Mouse (Mus musculus) gastrocnemius, adult 18-20 months (tissue): ENCODE measurements around the gene Zfp775. TPM values are rescaled to one million over a fixed set of nuclear protein-coding genes. Genes with fewer than 3 reads are reported as not detected.

Experiments used
- DNase-seq: peaks from one replicate; pipeline ENCODE4 v3.0.0; 2021; ENCODE audit warnings: low spot score
- total RNA-seq, 2 experiments: library from RNA; stranded (reverse); gene quantifications; 2 replicates each; pipeline ENCODE4 v1.2.3; 2021

The Zfp775 gene
- total RNA-seq, 2 experiments from 2014 or later, result 8.8 TPM

- DNase-seq, result no peak
Measured at GRCm38 (mm10) chr6:48627511-48627924, 25.7 kb downstream of the Zfp775 start.

DNA sequence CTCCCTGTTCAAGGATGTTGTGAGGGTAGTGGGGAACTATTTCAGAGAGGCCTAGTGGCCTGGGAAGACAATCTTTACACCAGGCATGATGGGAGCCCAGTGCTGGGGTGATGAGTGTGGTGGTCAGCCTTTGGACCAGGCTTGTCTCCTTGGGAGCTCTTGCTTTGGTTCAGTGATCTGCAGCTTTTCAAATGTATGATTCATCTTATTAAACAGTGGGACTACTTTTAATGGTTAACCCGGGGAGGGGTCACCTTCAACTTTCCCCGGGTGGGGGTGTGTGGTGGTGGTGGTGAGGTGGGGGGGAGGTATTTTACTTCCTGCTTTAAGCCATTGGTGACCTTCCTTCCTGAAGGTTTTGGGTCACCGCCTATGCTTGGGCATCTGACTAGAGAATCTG, 26.5 kb downstream of the Zfp775 start:
- DNase-seq, result no peak

DNA sequence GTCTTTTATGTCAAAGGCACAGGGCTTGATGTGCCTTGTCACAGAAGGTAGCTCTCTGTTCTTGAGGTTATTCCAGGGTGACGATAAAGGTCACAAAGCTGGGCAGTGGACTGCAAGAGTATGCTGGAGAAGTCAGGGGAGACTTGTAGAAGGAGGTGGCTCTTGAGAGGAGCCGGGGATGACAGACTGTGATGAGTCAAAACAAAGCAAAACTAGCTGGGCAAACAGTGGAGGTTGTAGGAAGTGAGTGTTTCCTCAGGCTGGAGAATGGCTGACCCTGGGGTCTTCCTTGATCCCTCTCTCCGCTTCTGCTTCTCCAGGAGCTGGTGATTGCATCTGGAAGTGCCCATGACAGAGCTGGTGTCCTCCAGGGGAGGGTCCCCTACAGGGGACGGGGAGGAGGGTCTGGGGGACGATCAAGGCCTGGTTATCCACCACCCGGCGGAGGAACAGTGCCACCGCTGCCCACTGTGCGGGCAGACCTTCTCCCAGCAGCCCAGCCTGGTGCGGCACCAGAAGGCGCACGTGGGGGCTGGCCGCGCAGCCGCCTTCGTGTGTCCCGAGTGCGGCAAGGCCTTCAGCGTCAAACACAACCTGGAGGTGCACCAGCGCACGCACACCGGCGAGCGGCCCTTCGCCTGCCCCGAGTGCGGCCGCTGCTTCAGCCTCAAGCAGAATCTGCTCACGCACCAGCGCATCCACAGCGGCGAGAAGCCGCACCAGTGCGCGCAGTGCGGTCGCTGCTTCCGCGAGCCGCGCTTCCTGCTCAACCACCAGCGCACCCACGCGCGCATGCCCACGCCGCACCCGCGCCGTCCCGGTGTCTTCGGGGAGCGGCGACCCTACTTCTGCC, 27.2 kb downstream of the Zfp775 start:
- DNase-seq, result no peak

DNA sequence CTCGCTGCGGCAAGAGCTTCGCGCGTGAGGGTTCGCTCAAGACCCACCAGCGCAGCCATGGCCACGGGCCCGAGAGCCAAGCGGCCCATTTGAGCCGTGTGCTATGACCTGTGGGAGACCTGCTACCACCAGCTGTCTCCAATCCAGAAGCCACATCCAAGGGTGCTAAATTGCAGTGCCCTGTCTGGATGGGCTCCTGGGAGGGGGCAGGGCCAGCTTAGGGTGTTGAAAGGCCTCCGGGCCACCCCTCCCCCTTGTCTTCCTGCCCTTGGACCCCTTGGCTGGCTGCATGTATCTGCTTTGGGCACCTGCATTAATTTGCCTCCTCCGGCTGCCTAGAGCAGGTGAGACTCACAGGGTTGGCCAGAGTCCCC, 27.8 kb downstream of the Zfp775 start:
- no peak for DNase-seq

DNA sequence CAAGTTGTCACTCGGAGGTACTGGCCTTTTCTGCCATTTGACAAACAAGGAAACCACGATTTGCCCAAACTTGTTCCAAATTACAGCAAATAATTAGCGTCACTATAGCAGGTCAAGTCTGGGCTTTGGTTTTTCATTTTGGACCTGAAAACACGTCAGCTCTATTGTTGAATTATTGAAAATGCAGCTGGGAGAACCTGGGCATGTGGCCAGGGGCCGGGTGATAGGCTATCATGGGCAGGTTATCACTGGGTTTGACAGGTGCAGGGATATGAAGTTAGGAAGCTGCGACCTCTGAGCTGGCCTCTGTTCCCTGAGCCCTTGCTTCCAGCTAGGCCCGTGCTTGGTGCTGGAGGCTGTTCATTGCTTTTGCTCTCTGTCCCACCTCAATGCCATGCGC, 29.0 kb downstream of the Zfp775 start:
- DNase-seq, result no peak

- no peak for DNase-seq
Measured at GRCm38 (mm10) chr6:48635105-48635504, 33.2 kb downstream of the Zfp775 start.

DNA sequence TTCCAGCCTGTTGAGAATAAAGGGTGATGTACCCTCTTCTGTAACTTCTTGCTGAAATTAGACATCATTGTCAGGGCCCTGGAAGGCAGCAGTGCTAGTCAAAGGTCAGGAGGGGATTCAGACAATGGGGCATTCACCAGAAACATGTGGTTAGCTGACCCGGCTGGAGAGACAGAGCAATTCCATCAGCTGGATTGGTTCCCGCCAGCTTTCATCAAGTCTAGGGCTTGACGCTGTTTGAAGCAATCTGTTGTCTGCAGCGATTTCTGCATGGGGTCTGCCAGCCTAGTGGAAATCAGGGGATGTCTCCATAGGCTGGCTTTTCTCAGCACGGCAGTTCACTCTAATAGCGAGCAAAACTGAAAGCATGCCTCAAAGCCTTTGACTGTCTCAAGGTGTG, 34.7 kb downstream of the Zfp775 start:
- no peak for DNase-seq

- DNase-seq, result no peak
Measured at GRCm38 (mm10) chr6:48637811-48638500, 36.1 kb downstream of the Zfp775 start.

DNA sequence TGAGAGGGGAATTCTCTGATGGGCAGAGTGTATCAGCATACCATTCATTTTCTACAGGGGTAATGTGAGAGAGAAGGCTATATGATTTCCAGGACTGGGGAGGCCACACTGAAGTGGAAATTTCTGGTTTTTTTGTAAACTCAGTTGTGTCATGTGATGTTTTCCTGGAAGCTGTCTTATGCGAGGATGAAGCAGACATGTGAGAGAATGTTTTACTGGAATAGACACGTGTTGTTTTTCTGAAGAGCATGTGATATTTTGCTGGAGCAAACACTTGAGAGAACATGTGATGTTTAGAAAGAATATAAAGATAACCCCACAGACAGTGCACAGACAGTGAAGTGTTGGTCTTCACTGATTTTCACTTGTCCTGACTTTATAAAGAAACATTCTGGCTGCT, 36.7 kb downstream of the Zfp775 start:
- DNase-seq, result no peak

DNA sequence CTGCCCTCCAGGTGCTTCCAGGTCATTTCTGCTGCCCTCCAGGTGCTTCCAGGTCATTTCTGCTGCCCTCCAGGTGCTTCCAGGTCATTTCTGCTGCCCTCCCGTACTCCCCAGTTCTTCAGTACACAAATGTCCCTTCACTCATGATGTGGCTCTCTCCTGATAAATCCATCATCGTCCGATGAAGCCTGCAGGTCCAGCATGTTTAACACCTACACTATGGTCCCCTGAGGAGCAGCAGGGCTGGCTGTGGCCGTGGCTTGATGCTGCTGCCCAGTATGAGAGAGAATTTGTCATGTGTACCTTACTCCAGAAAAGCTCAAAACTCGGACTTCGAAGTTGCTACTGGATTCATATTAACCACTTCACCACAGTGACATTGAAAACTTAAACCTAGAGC, 39.5 kb downstream of the Zfp775 start:
- DNase-seq, result no peak

DNA sequence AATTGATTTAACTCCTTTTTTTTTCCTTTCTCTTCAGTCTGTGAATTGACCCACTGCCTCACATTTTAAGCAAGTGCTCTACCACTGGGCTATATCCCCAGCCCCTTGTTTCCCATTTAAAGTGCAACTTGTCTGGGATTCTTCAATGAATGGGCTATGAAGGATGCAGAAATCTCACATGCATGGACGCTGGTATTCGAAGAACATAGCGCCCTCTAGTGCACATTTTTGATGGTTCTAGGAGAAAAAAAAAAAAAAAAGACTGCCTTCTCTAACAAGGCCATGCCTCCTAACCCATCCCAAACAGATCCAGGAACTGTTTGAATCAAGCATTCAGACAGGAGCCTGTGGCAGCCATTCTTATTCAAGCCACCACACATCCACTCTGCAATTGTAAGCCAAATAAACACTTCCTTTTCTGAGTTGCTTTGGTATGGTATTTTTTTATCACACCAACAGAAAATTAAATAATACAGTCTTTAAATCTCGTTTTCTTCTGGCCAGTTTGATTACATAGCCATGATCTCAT, 41.0 kb downstream of the Zfp775 start:
- peak; percentile 52 for DNase-seq

- peak; percentile 73 for DNase-seq
Measured at GRCm38 (mm10) chr6:48645660-48646308, 43.9 kb downstream of the Zfp775 start.

DNA sequence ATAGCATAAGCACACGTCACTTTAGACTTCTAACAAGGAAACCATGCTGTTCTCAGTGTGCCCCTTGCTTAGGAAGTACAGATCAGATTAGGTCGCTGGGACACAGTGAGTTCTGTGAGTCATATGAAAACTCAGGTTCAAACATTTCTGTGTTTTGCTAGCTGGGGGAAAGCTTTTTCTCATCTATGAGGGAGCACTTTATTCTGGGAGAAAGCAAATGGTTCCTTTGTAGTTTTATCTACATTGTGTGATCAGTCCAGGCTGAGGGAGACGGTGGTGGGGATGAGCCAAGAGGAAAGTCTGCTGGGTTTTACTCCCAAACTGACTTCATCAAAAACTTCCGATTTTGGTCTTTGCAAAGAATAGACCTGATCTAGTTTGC, 44.4 kb downstream of the Zfp775 start:
- DNase-seq, result no peak

GRCm38 (mm10) chr6:48646995-48647394, 45.1 kb downstream of the Zfp775 start, which contains the start of gene Gimap8:
Gene Gimap8 (plus strand): TSS chr6:48647234.
- DNase-seq, result no peak

GRCm38 (mm10) chr6:48647611-48648010, 45.7 kb downstream of the Zfp775 start:
- no peak for DNase-seq

- DNase-seq, result no peak
Measured at GRCm38 (mm10) chr6:48648779-48649178, 46.9 kb downstream of the Zfp775 start.

DNA sequence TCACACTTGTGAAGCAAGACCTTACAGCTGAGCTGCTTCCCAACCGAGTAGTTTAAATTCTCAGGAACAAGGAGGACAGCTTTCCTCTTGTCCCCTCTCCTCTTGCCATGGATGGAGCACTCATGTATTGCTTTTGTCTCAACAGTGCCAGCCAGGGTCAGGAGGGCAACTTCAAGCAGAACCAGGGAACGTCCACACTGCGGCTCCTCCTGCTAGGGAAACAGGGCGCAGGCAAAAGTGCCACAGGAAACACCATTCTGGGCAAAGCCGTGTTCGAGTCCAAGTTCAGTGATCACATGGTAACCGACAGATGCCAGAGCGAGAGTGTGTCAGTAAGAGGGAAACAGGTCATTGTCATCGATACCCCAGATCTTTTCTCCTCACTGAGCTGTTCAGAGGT, 48.2 kb downstream of the Zfp775 start:
- no peak for DNase-seq

GRCm38 (mm10) chr6:48658721-48659120, 56.9 kb downstream of the Zfp775 start:
- no peak for DNase-seq

- DNase-seq, result no peak
Measured at GRCm38 (mm10) chr6:48664750-48665149, 62.9 kb downstream of the Zfp775 start.

GRCm38 (mm10) chr6:48665471-48665870, 63.6 kb downstream of the Zfp775 start:
- DNase-seq, result no peak

DNA sequence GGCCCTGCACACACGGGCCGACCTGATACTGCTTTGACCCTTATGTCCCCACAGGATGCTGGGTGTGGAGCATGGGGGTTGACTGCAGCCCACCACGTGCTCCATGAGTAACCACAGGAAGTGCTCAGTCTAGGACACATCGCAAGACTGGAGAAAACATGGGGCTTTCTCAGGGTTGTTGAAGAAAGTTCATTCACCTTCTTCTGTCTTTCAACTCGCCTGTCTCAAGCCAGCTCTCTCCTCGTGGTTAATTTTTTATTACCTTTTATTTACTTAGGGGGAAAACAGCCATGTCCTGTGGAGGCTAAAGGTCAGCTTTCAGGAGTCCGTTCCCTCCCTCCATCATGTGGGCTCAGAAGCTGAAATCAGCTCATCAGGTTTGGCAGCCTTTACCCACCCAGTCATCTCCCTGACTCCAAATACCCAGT, 64.3 kb downstream of the Zfp775 start:
- no peak for DNase-seq

GRCm38 (mm10) chr6:48668022-48668421, 66.2 kb downstream of the Zfp775 start:
- no peak for DNase-seq
